Mouse (Mus musculus): ENCODE results near the gene Olfr1028.

Gene Olfr1028

DNA sequence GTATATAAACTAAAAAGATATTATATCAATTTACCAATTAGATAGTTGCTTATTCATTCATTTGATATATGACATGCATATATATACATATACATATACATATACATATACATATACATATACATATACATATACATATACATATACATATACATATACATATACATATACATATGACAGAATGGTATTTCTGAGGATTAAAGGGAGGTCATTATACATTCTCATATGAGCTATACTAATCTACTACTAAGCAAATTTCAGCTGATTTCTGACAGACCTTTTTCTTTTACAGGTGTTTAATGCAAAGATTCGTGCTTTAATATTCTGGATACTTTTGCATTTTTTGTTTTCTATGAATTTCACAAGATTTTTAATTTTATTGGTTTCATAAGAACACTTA is at the start of gene Olfr1028:
Olfr1028 (plus strand) TSS at position 301 of the 400 bp plus-strand sequence.
- DNase-seq, result no peak

DNA sequence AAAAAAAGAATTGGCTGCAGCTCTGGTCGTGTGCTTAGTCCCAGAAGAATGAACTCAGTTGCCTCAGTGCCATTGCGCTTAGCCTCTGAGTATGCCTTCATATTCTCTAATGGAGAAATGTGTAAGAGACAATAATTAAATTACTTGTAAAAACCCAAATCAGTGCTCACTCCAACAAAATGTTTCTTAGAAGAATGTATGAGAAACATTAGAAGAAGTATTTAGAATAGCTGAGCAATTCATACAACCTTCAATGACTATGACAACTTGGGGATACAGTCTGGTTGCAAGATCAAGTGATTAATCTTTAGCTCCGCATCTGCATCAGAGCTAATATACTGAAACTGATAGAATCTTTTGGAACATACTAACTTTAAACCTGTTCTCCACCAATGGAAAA is 45.3 kb upstream of the Olfr1028 start, which contains the start of gene Olfr1024:
Olfr1024 (minus strand) TSS at position 101 of the 400 bp plus-strand sequence.
- DNase-seq, result no peak

- DNase-seq, result no peak
These were observed 37.0 kb upstream of the Olfr1028 start for GRCm38 (mm10) chr2:85913197-85913596.

- DNase-seq, result no peak
These were observed 35.3 kb upstream of the Olfr1028 start, which contains the start of gene Olfr1025-ps1 for GRCm38 (mm10) chr2:85914893-85915292. Olfr1025-ps1 (plus strand) TSS chr2:85915193.

GRCm38 (mm10) chr2:85921258-85921657 is 29.0 kb upstream of the Olfr1028 start, which contains the start of gene Olfr1026:
Olfr1026 (plus strand) TSS chr2:85921558.
- DNase-seq, result no peak

GRCm38 (mm10) chr2:85973595-85973994 is 23.4 kb downstream of the Olfr1028 start, which contains the start of gene Olfr1029:
Olfr1029 (plus strand) TSS chr2:85973895.
- DNase-seq, result no peak

DNA sequence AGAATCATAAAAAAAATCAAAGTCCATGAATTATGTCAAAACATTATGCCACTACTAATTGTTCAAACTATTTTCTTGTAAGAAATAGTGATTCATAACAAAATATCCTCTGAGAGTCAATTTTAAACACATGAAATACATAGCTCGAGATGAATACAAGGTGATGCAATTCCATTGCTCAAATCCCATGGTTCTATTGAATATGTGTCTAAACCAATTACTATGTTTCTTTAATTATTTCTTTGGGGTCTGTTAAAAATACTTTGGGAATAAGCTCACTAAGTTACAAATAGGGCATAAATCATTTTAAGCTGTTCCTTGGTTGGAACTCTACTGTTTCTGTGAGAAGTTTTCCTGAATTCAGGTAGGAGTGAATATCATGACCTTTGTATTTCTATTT is 28.7 kb downstream of the Olfr1028 start, which contains the start of gene Olfr1030:
Olfr1030 (plus strand) TSS at position 301 of the 400 bp plus-strand sequence.
- DNase-seq, result no peak

- DNase-seq, result no peak
These were observed 39.8 kb downstream of the Olfr1028 start, which contains the start of gene Olfr1031 for GRCm38 (mm10) chr2:85990004-85990403. Olfr1031 (plus strand) TSS chr2:85990304.
